Mouse (Mus musculus): ENCODE measurements around the gene Ptrh1. TPM values are rescaled to one million over a fixed set of nuclear protein-coding genes. Genes with fewer than 3 reads are reported as not detected.

Ptrh1 gene
- polyA plus RNA-seq, 1 experiment from 2014 or later: 4.9 TPM

DNA sequence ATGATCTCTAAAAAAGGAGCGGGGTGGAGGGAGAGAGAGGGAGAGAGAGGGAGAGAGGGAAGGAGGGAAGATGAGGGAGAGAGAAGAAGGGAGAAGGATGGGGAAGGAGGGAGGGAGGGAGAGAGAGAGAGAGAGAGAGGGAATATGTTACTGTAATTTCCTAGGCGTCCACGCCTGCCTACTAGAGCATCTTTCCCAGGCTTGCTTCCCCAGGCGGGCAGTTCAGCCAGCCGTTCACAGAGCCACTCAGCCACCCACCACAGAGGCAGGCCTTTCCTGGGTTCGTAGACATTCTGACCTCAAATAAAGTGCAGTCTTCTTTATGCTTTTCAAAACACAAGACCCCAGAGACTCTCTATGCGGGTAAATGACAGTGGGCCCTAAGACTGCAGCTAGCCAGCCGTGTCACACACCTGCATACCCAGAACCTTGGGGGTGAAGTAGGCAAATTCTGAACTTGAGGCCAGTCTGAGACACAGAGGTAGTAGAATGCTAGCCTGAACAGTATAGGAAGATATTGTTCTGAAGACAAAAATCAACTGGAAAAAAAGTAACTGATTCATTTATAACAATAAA is 48.1 kb downstream of the Ptrh1 start:
- H3K27ac ChIP-seq (ENCODE audit: low read length): no peak overlapping the region
- H3K4me1 ChIP-seq (ENCODE audit: control insufficient read depth, insufficient read depth, low read length): no peaks in the 10 kb centered on the region
- H3K36me3 ChIP-seq (ENCODE audit: control insufficient read depth, insufficient read depth, low read length): no peaks in the 10 kb centered on the region; the same call in 1 of the 2 replicates
- ATAC-seq: no peak
- no peaks in the 10 kb centered on the region for H3K27me3 ChIP-seq (ENCODE audit: control insufficient read depth, insufficient read depth, low read depth, low read length)
- WGBS: 63% methylated on average over 8 of the region's 8 CpGs
- no peak overlapping the region for H3K9ac ChIP-seq (ENCODE audit: low read depth, low read length)
- no peak overlapping the region for H3K4me3 ChIP-seq (ENCODE audit: low read depth, low read length)
- H3K9me3 ChIP-seq (replicated peaks; ENCODE audit: control insufficient read depth, low read length, poor library complexity, severe bottlenecking): no peaks in the 10 kb centered on the region
- no peak overlapping the region for H3K4me2 ChIP-seq (ENCODE audit: low read length)

DNA sequence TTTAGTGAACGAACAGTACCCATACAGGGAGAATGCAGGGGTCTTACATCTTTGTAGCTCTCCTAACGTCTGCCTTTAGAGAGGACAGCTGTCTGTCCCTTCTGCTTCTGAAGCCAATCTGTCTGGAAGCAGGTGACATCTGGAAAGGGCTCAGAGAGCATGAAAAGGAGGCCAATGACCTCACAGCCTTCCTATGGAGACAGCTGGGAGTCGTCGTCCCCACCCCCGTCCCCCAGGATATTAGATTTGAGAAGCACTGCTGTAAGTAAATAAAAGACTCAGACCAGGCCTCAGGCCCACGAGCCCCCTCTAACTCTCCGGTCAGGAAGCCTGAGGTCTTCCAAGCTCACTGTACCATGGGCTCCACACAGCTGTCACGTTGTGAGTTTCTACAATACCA is 48.6 kb downstream of the Ptrh1 start:
- 0 out of 2 replicates have a peak, but pooled peaks cover 2% of the 10 kb centered on the region for H3K4me1 ChIP-seq (ENCODE audit: control insufficient read depth, insufficient read depth, low read length)
- whole genome bisulfite sequencing: 24% methylated on average over 8 of the region's 8 CpGs
- H3K4me3 ChIP-seq (ENCODE audit: low read depth, low read length): no peak overlapping the region
- no peaks in the 10 kb centered on the region for H3K9me3 ChIP-seq (replicated peaks; ENCODE audit: control insufficient read depth, low read length, poor library complexity, severe bottlenecking)
- H3K4me2 ChIP-seq (ENCODE audit: low read length): no peak overlapping the region
- H3K36me3 ChIP-seq (ENCODE audit: control insufficient read depth, insufficient read depth, low read length): no peaks in the 10 kb centered on the region; the same call in 1 of the 2 replicates
- no peak for ATAC-seq
- no peak overlapping the region for H3K9ac ChIP-seq (ENCODE audit: low read depth, low read length)
- no peak overlapping the region for H3K27ac ChIP-seq (ENCODE audit: low read length)
- H3K27me3 ChIP-seq (ENCODE audit: control insufficient read depth, insufficient read depth, low read depth, low read length): no peaks in the 10 kb centered on the region

DNA sequence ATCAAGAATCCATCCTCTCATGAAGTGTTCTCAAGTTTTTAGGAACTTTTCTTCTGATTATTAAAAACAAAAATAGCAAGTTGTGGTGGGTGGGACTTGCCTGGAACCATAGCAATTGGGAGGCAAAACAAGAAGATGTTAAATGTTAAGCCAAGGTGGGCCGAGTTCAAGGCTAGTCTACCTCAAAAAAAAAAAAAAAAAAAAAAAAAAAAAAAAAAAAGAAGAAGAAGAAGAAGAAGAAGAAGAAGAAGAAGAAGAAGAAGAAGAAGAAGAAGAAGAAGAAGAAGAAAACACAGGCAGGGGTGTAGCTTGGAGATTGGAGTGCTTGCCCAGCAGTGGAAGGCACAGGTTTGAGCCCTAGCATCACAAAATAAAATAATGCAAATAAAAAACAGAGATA is 49.2 kb downstream of the Ptrh1 start:
- ATAC-seq: no peak
- 81% methylated on average over 1 of the region's 1 CpGs for WGBS
- H3K9ac ChIP-seq (ENCODE audit: low read depth, low read length): no peak overlapping the region
- no peaks in the 10 kb centered on the region for H3K36me3 ChIP-seq (ENCODE audit: control insufficient read depth, insufficient read depth, low read length)
- no peaks in the 10 kb centered on the region for H3K27me3 ChIP-seq (ENCODE audit: control insufficient read depth, insufficient read depth, low read depth, low read length)
- no peak overlapping the region for H3K27ac ChIP-seq (ENCODE audit: low read length)
- H3K4me1 ChIP-seq (ENCODE audit: control insufficient read depth, insufficient read depth, low read length): 0 out of 2 replicates have a peak, but pooled peaks cover 2% of the 10 kb centered on the region
- no peak overlapping the region for H3K4me2 ChIP-seq (ENCODE audit: low read length)
- no peaks in the 10 kb centered on the region for H3K9me3 ChIP-seq (replicated peaks; ENCODE audit: control insufficient read depth, low read length, poor library complexity, severe bottlenecking)
- H3K4me3 ChIP-seq (ENCODE audit: low read depth, low read length): no peak overlapping the region

DNA sequence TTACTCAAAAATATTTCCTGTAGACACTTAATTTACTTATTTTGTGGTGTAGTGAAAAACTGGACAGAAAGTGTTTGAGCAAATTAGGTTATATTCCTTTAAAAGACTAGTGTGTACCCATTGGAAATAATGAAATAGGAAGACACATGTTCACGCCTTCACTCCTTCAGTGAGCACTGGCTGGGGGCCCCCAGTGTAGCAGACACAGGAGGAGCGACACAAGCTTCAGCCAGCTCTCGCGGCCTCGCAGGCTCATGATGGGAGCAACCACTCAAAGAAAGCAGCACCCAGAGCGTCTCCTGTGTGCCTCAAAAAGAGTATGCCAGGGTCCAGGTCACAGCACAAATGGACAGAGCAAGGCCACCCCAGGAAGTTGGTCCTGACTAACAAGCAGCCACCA is 50.2 kb downstream of the Ptrh1 start:
- Histone ChIP-seq H3K4me3 (ENCODE audit: low read depth, low read length) (no peak overlapping the region), H3K36me3 (ENCODE audit: control insufficient read depth, insufficient read depth, low read length) (no peaks in the 10 kb centered on the region)
- WGBS: 88% methylated on average over 6 of the region's 6 CpGs

More for the DNA sequence above, 50.2 kb downstream of the Ptrh1 start:
- Histone ChIP-seq H3K27me3 (ENCODE audit: control insufficient read depth, insufficient read depth, low read depth, low read length) (no peaks in the 10 kb centered on the region), H3K27ac (ENCODE audit: low read length) (no peak overlapping the region), H3K4me2 (ENCODE audit: low read length) (no peak overlapping the region), H3K9ac (ENCODE audit: low read depth, low read length) (no peak overlapping the region), H3K9me3 (replicated peaks; ENCODE audit: control insufficient read depth, low read length, poor library complexity, severe bottlenecking) (no peaks in the 10 kb centered on the region), H3K4me1 (ENCODE audit: control insufficient read depth, insufficient read depth, low read length) (0 out of 2 replicates have a peak, but pooled peaks cover 2% of the 10 kb centered on the region)
- no peak for ATAC-seq

Other genes starting within 250 kb of the Ptrh1 start
- gene Fam102a, start 240.5 kb upstream of the Ptrh1 start, polyA plus RNA-seq (2015; fragmentation: Nextera tagmentation; extraction: Ambion mirVana): 5.0 and 5.9 TPM in 2 replicates
- gene Dpm2, start 204.9 kb upstream of the Ptrh1 start, polyA plus RNA-seq (2015; fragmentation: Nextera tagmentation; extraction: Ambion mirVana): 136 TPM in 2 replicates
- 14.5 and 17.1 TPM in 2 replicates for gene Pip5kl1, start 201.0 kb upstream of the Ptrh1 start, polyA plus RNA-seq (2015; fragmentation: Nextera tagmentation; extraction: Ambion mirVana)
- gene 9430097D07Rik, start 200.1 kb upstream of the Ptrh1 start, polyA plus RNA-seq (2015; fragmentation: Nextera tagmentation; extraction: Ambion mirVana): 0.52 and 1.1 TPM in 2 replicates
- 33.4 and 39.0 TPM in 2 replicates for gene St6galnac4, start 188.7 kb upstream of the Ptrh1 start, polyA plus RNA-seq (2015; fragmentation: Nextera tagmentation; extraction: Ambion mirVana)
- gene St6galnac6, start 176.1 kb upstream of the Ptrh1 start, polyA plus RNA-seq (2015; fragmentation: Nextera tagmentation; extraction: Ambion mirVana): 26.5 and 36.4 TPM in 2 replicates
- 107 and 108 TPM in 2 replicates for gene Ak1, start 154.0 kb upstream of the Ptrh1 start, polyA plus RNA-seq (2015; fragmentation: Nextera tagmentation; extraction: Ambion mirVana)
- gene Eng, start 129.2 kb upstream of the Ptrh1 start, polyA plus RNA-seq (2015; fragmentation: Nextera tagmentation; extraction: Ambion mirVana): 27.2 and 30.3 TPM in 2 replicates
- 21.1 and 23.5 TPM in 2 replicates for gene Fpgs, start 71.6 kb upstream of the Ptrh1 start, polyA plus RNA-seq (2015; fragmentation: Nextera tagmentation; extraction: Ambion mirVana)
- gene Cdk9, start 62.7 kb upstream of the Ptrh1 start, polyA plus RNA-seq (2015; fragmentation: Nextera tagmentation; extraction: Ambion mirVana): 61.3 and 67.3 TPM in 2 replicates
- gene Sh2d3c, start 54.7 kb upstream of the Ptrh1 start, polyA plus RNA-seq (2015; fragmentation: Nextera tagmentation; extraction: Ambion mirVana): 51.1 and 59.3 TPM in 2 replicates
- gene 6330409D20Rik, start 34.8 kb upstream of the Ptrh1 start, polyA plus RNA-seq (2015; fragmentation: Nextera tagmentation; extraction: Ambion mirVana): 3.2 and 3.5 TPM in 2 replicates
- gene Tor2a, start 18.6 kb upstream of the Ptrh1 start, polyA plus RNA-seq (2015; fragmentation: Nextera tagmentation; extraction: Ambion mirVana): 46.9 and 48.5 TPM in 2 replicates
- 0.68 and 0.80 TPM in 2 replicates for gene Ttc16, start 153 bp upstream of the Ptrh1 start, polyA plus RNA-seq (2015; fragmentation: Nextera tagmentation; extraction: Ambion mirVana)
- gene Cfap157, start 8.6 kb downstream of the Ptrh1 start, polyA plus RNA-seq (2015; fragmentation: Nextera tagmentation; extraction: Ambion mirVana): 0.82 and 0.99 TPM in 2 replicates
- 340 and 389 TPM in 2 replicates for gene Stxbp1, start 71.5 kb downstream of the Ptrh1 start, polyA plus RNA-seq (2015; fragmentation: Nextera tagmentation; extraction: Ambion mirVana)
- 25.3 and 27.4 TPM in 2 replicates for gene Fam129b, start 100.3 kb downstream of the Ptrh1 start, polyA plus RNA-seq (2015; fragmentation: Nextera tagmentation; extraction: Ambion mirVana)
- 76.2 and 81.9 TPM in 2 replicates for gene Rpl12, start 185.8 kb downstream of the Ptrh1 start, polyA plus RNA-seq (2015; fragmentation: Nextera tagmentation; extraction: Ambion mirVana)
- 24.7 and 29.0 TPM in 2 replicates for gene Lrsam1, start 185.8 kb downstream of the Ptrh1 start, polyA plus RNA-seq (2015; fragmentation: Nextera tagmentation; extraction: Ambion mirVana)
- gene Slc2a8, start 206.3 kb downstream of the Ptrh1 start, polyA plus RNA-seq (2015; fragmentation: Nextera tagmentation; extraction: Ambion mirVana): 20.7 and 21.7 TPM in 2 replicates